Mouse (Mus musculus): Measurements from ENCODE around the gene Itga7. TPM values are rescaled to one million over a fixed set of nuclear protein-coding genes. Genes with fewer than 3 reads are reported as not detected.

Itga7 gene
- 6.0 and 11.5 TPM in 2 replicates for polyA plus RNA-seq (2015; fragmentation: Nextera tagmentation; extraction: Ambion mirVana)

GRCm38 (mm10) chr10:128933574-128933973 is at the start of gene Itga7:
Gene Itga7 (plus strand): TSS chr10:128933818.

DNA sequence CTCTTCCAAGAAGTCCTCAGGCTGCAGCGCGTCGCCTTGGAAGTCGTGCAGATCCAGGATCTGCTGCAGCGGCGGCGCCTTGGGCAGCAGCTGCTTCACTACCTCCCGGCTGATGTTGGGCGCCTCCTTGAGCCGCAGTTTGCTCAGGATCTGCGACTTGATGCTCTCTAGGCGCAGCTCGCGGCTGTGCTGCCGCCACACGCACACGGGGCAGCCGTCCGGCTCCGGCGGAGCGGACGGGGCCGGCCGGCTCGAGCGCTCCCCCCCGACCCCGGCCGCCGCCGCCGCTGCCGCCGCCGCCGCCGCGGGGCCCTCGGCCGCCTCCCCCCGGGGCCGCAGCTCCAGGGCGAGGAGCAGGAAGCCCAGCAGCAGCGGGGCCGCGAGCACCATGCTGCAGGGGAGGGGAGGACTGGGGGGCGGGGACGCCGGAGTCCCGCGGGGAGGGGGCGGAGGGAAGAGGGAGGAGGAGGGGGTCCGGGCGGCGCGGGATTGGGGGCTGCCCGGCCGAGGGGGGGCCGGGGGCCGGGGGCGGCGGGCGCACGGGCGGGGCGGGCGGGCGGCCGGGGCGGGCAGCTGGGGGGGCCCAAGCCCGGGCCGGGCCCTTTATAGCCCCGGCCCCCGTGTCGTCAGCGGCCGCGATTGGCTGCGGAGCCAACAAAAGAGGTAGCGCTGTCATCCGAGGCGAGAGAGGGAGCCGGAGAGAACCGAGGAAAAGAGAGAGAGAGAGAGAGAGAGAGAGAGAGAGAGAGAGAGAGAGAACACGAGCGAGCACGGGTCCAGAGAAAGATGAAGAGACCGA is 42.1 kb upstream of the Itga7 start, which contains the start of gene Gdf11:
TSS of gene Gdf11 (minus strand) at position 423 of the 799 bp plus-strand sequence.

GRCm38 (mm10) chr10:128900698-128901097 is 32.9 kb upstream of the Itga7 start, which contains the start of gene Cd63:
Gene Cd63 (plus strand): TSS chr10:128900989.

GRCm38 (mm10) chr10:128922822-128923012 is 10.9 kb upstream of the Itga7 start, which contains the start of gene Rdh5:
Gene Rdh5 (minus strand): TSS chr10:128922888.

GRCm38 (mm10) chr10:128923935-128924334 is 9.7 kb upstream of the Itga7 start, which contains the start of gene Bloc1s1:
Gene Bloc1s1 (minus strand): TSS chr10:128924035.

GRCm38 (mm10) chr10:128960590-128961584 is 27.3 kb downstream of the Itga7 start, which contains the start of gene Mettl7b:
Gene Mettl7b (minus strand): TSS chr10:128960988.

DNA sequence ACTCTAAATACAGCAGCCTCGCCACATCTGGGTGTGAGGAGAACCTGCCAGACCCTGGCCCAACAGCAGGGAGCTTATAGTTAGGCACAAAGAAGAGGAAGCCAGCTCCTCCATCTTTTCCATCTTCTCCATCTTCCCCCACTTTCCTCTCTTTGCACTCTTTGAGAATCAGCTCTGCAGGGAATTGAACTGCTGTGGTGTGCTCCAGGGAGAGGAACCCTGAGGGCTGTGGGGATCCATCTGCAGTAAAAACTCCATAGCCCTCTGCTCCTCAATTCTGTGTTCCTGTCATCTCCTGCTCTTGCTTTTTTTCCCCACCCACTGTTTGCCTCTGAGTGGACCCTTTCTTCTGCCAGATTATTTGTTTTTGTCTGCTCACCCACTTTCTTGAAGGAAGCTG is 55.5 kb downstream of the Itga7 start, which contains the start of gene Olfr9:
TSS of gene Olfr9 (plus strand) at position 301 of the 400 bp plus-strand sequence.

Other genes with a start within 250 kb of the Itga7 start
- gene Rab5b, start 237.6 kb upstream of the Itga7 start, polyA plus RNA-seq (2015; fragmentation: Nextera tagmentation; extraction: Ambion mirVana) = 71.5 and 84.4 TPM in 2 replicates
- 1.2 and 1.6 TPM in 2 replicates for gene Pmel, start 229.6 kb upstream of the Itga7 start, polyA plus RNA-seq (2015; fragmentation: Nextera tagmentation; extraction: Ambion mirVana)
- gene Cdk2, start 228.8 kb upstream of the Itga7 start, polyA plus RNA-seq (2015; fragmentation: Nextera tagmentation; extraction: Ambion mirVana) = 25.1 and 41.0 TPM in 2 replicates
- gene Dgka, start 189.0 kb upstream of the Itga7 start, polyA plus RNA-seq (2015; fragmentation: Nextera tagmentation; extraction: Ambion mirVana) = 5.6 and 7.5 TPM in 2 replicates
- 27.0 and 29.1 TPM in 2 replicates for gene Pym1, start 185.9 kb upstream of the Itga7 start, polyA plus RNA-seq (2015; fragmentation: Nextera tagmentation; extraction: Ambion mirVana)
- 3.0 and 8.9 TPM in 2 replicates for gene Mmp19, start 142.9 kb upstream of the Itga7 start, polyA plus RNA-seq (2015; fragmentation: Nextera tagmentation; extraction: Ambion mirVana)
- gene Dnajc14, start 129.8 kb upstream of the Itga7 start, polyA plus RNA-seq (2015; fragmentation: Nextera tagmentation; extraction: Ambion mirVana) = 35.4 and 46.5 TPM in 2 replicates
- 16.8 and 17.0 TPM in 2 replicates for gene Tmem198b, start 129.4 kb upstream of the Itga7 start, polyA plus RNA-seq (2015; fragmentation: Nextera tagmentation; extraction: Ambion mirVana)
- 172 and 217 TPM in 2 replicates for gene Sarnp, start 116.5 kb upstream of the Itga7 start, polyA plus RNA-seq (2015; fragmentation: Nextera tagmentation; extraction: Ambion mirVana)
- 71.7 and 80.1 TPM in 2 replicates for gene Ormdl2, start 112.2 kb upstream of the Itga7 start, polyA plus RNA-seq (2015; fragmentation: Nextera tagmentation; extraction: Ambion mirVana)
- 3.1 and 4.0 TPM in 2 replicates for gene Gdf11, start 42.1 kb upstream of the Itga7 start, polyA plus RNA-seq (2015; fragmentation: Nextera tagmentation; extraction: Ambion mirVana)
- gene Cd63, start 32.8 kb upstream of the Itga7 start, polyA plus RNA-seq (2015; fragmentation: Nextera tagmentation; extraction: Ambion mirVana) = 643 and 761 TPM in 2 replicates
- 32.2 and 42.0 TPM in 2 replicates for gene Rdh5, start 10.9 kb upstream of the Itga7 start, polyA plus RNA-seq (2015; fragmentation: Nextera tagmentation; extraction: Ambion mirVana)
- gene Bloc1s1, start 9.8 kb upstream of the Itga7 start, polyA plus RNA-seq (2015; fragmentation: Nextera tagmentation; extraction: Ambion mirVana) = 320 and 467 TPM in 2 replicates
- 1.1 and 2.5 TPM in 2 replicates for gene Mettl7b, start 27.2 kb downstream of the Itga7 start, polyA plus RNA-seq (2015; fragmentation: Nextera tagmentation; extraction: Ambion mirVana)
- gene Olfr9, start 55.6 kb downstream of the Itga7 start, polyA plus RNA-seq (2015; fragmentation: Nextera tagmentation; extraction: Ambion mirVana) = not detected in 2 replicates
- gene Olfr763, start 77.0 kb downstream of the Itga7 start, polyA plus RNA-seq (2015; fragmentation: Nextera tagmentation; extraction: Ambion mirVana) = not detected in 2 replicates
- not detected in 2 replicates for gene Olfr764-ps1, start 106.1 kb downstream of the Itga7 start, polyA plus RNA-seq (2015; fragmentation: Nextera tagmentation; extraction: Ambion mirVana)
- not detected in 2 replicates for gene Olfr765, start 116.2 kb downstream of the Itga7 start, polyA plus RNA-seq (2015; fragmentation: Nextera tagmentation; extraction: Ambion mirVana)
- gene Olfr766-ps1, start 135.2 kb downstream of the Itga7 start, polyA plus RNA-seq (2015; fragmentation: Nextera tagmentation; extraction: Ambion mirVana) = not detected in 2 replicates
- gene Olfr767, start 149.1 kb downstream of the Itga7 start, polyA plus RNA-seq (2015; fragmentation: Nextera tagmentation; extraction: Ambion mirVana) = not detected in 2 replicates
- gene Olfr768, start 165.6 kb downstream of the Itga7 start, polyA plus RNA-seq (2015; fragmentation: Nextera tagmentation; extraction: Ambion mirVana) = not detected in 2 replicates
- gene Olfr769, start 184.0 kb downstream of the Itga7 start, polyA plus RNA-seq (2015; fragmentation: Nextera tagmentation; extraction: Ambion mirVana) = not detected in 2 replicates
- gene Olfr770, start 205.2 kb downstream of the Itga7 start, polyA plus RNA-seq (2015; fragmentation: Nextera tagmentation; extraction: Ambion mirVana) = not detected in 2 replicates
- gene Olfr771, start 230.9 kb downstream of the Itga7 start, polyA plus RNA-seq (2015; fragmentation: Nextera tagmentation; extraction: Ambion mirVana) = not detected in 2 replicates
- gene Olfr772, start 244.1 kb downstream of the Itga7 start, polyA plus RNA-seq (2015; fragmentation: Nextera tagmentation; extraction: Ambion mirVana) = not detected in 2 replicates

All from adrenal gland, postnatal 0 days (tissue).